Mouse (Mus musculus) olfactory bulb, adult 2 months (tissue): ENCODE results near the gene Cap2. TPM values are rescaled to one million over a fixed set of nuclear protein-coding genes. Genes with fewer than 3 reads are reported as not detected.

Source experiments
- H3K27ac ChIP-seq: fragments of 200-500 bp; 2 replicates; pipeline ENCODE4 v1.5.1; 2012; ENCODE audit warnings: low read depth, low read length; ENCODE audit not compliant: insufficient read depth
- H3K4me1 ChIP-seq: fragments of 200-500 bp; 2 replicates; pipeline ENCODE4 v1.6.1; 2012; ENCODE audit warnings: low read length; ENCODE audit not compliant: control insufficient read depth, insufficient read depth
- H3K4me3 ChIP-seq: fragments of 200-500 bp; 2 replicates; pipeline ENCODE4 v1.5.1; 2012; ENCODE audit warnings: mild to moderate bottlenecking, low read depth, low read length, moderate library complexity; ENCODE audit not compliant: insufficient read depth
- CTCF ChIP-seq: fragments of 200-500 bp; IDR thresholded peaks from 2 replicates; pipeline ENCODE4 v1.5.1; 2012; ENCODE audit warnings: low read depth, mild to moderate bottlenecking, low read length, moderate library complexity; ENCODE audit not compliant: insufficient read depth
- POLR2A ChIP-seq: fragments of 200-500 bp; IDR thresholded peaks from 2 replicates; pipeline ENCODE4 v1.6.1; 2012; ENCODE audit warnings: mild to moderate bottlenecking, low read depth, low read length, moderate library complexity; ENCODE audit not compliant: insufficient read depth
- WGBS: fragments of 180-500 bp; shearing (Covaris S2); methylation state at CpG from one replicate; pipeline ENCODE4 v1.1.7; 2018; 5-methylcytosine and 5-hydroxymethylcytosine counted together
- polyA plus RNA-seq: library from polyadenylated mRNA; stranded (reverse); fragments of >200 nt; gene quantifications from 2 replicates; pipeline ENCODE4 v1.2.4, GENCODE M21; 2012; ENCODE audit warnings: low replicate concordance; ENCODE audit not compliant: missing spikeins, insufficient read depth, insufficient read length

Cap2 gene
- polyA plus RNA-seq, 1 experiment: not detected

- 95% methylated on average over 1 of the region's 1 CpGs for WGBS
- TF ChIP-seq POLR2A: no peak
- no peak for TF ChIP-seq CTCF
- Histone ChIP-seq H3K4me3 (no peak overlapping the region), H3K27ac (no peak overlapping the region), H3K4me1 (no peaks in the 10 kb centered on the region)
These were observed 197.7 kb downstream of the Cap2 start for GRCm38 (mm10) chr13:46699372-46699771.

Other genes starting within 250 kb of the Cap2 start
- not detected in 2 replicates for gene Stmnd1, start 228.1 kb upstream of the Cap2 start, polyA plus RNA-seq
- gene Rbm24, start 83.4 kb upstream of the Cap2 start, polyA plus RNA-seq: not detected in 2 replicates
- not detected in 2 replicates for gene Fam8a1, start 167.7 kb downstream of the Cap2 start, polyA plus RNA-seq
- not detected in 2 replicates for gene Nup153, start 226.1 kb downstream of the Cap2 start, polyA plus RNA-seq